Mouse (Mus musculus): ENCODE measurements around the gene Nrd1. TPM values are rescaled to one million over a fixed set of nuclear protein-coding genes. Genes with fewer than 3 reads are reported as not detected.
A peak's percentile ranks its signal among the peaks of the same experiment; 100 is the strongest.

Gene Nrd1
- polyA plus RNA-seq, 1 experiment from 2014 or later = 44.6 TPM

GRCm38 (mm10) chr4:109064941-109065340, 64.5 kb downstream of the Nrd1 start:
- H3K36me3 ChIP-seq = peaks cover 75% of the 10 kb centered on the region
- H3K4me2 ChIP-seq = no peak overlapping the region
- H3K9me3 ChIP-seq (replicated peaks) = no peaks in the 10 kb centered on the region
- H3K4me1 ChIP-seq (replicated peaks) = no peaks in the 10 kb centered on the region
- H3K9ac ChIP-seq = no peak overlapping the region
- ATAC-seq (replicated peaks; ENCODE audit: insufficient number of reproducible peaks, insufficient read depth, low FRiP score, low read depth) = no peak
- H3K27ac ChIP-seq = no peak overlapping the region
- no peaks in the 10 kb centered on the region for H3K27me3 ChIP-seq
- WGBS = 92% methylated on average over 6 of the region's 6 CpGs
- no peak overlapping the region for H3K4me3 ChIP-seq

- Histone ChIP-seq H3K36me3 (peaks cover 75% of the 10 kb centered on the region), H3K27me3 (no peaks in the 10 kb centered on the region), H3K4me2 (no peak overlapping the region), H3K27ac (no peak overlapping the region), H3K9ac (no peak overlapping the region), H3K4me1 (replicated peaks) (no peaks in the 10 kb centered on the region), H3K4me3 (no peak overlapping the region), H3K9me3 (replicated peaks) (no peaks in the 10 kb centered on the region)
- ATAC-seq (replicated peaks; ENCODE audit: insufficient number of reproducible peaks, insufficient read depth, low FRiP score, low read depth) = no peak
- WGBS = 92% methylated on average over 5 of the region's 5 CpGs
Measured at GRCm38 (mm10) chr4:109065714-109066113, 65.3 kb downstream of the Nrd1 start.

DNA sequence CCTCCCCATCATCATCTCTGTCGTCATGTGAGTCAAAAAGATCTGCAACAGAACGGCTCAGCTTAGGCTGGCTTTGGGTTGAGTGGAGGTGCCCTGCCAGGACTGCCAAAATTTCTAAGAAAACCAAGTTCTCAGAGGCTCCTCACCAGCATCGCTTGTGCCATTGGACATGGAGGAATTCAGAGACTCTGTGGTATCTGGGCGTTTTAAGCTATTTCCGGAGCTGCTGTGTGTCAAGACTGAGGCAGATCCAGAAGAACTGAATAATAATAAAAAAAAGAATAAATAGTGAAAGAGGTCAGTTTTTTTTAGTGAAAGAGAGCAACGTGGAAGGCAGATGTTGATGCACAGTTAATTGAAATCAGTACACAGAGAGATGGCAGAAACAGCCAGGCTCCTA, 72.4 kb downstream of the Nrd1 start:
- no peak for ATAC-seq (replicated peaks; ENCODE audit: insufficient number of reproducible peaks, insufficient read depth, low FRiP score, low read depth)
- no peak overlapping the region for H3K4me3 ChIP-seq
- H3K9ac ChIP-seq = no peak overlapping the region
- no peak overlapping the region for H3K27ac ChIP-seq
- H3K27me3 ChIP-seq = no peaks in the 10 kb centered on the region
- peaks cover 38% of the 10 kb centered on the region; the same call in 1 of the 2 replicates for H3K36me3 ChIP-seq
- H3K9me3 ChIP-seq (replicated peaks) = no peaks in the 10 kb centered on the region
- H3K4me1 ChIP-seq (replicated peaks) = peaks cover 14% of the 10 kb centered on the region
- no peak overlapping the region for H3K4me2 ChIP-seq
- 59% methylated on average over 6 of the region's 6 CpGs for WGBS

DNA sequence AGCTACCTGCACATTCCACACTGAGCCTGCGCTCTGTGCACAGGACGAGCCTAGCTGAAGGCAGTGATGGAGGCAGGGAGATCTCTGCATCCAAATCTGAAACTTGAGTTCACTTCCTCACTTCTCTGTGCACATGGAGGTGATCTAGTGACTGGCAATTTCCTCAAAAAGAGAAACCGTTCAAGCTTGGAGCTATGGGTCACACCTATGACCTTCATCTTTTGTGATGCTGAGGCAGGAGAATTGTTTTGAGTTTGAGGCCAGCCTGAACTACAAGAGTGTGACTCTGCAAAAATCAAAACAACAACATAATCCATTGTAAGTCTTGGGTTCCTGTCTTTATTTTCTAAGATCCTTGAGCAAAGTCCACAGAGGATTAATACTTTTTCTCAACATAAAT, 72.8 kb downstream of the Nrd1 start:
- Histone ChIP-seq H3K9ac (no peak overlapping the region), H3K27ac (no peak overlapping the region), H3K4me1 (replicated peaks) (peaks cover 14% of the 10 kb centered on the region), H3K9me3 (replicated peaks) (no peaks in the 10 kb centered on the region), H3K36me3 (peaks cover 34% of the 10 kb centered on the region; the same call in 1 of the 2 replicates), H3K4me2 (no peak overlapping the region), H3K4me3 (no peak overlapping the region), H3K27me3 (no peaks in the 10 kb centered on the region)
- no peak for ATAC-seq (replicated peaks; ENCODE audit: insufficient number of reproducible peaks, insufficient read depth, low FRiP score, low read depth)
- WGBS = 82% methylated on average over 3 of the region's 3 CpGs

DNA sequence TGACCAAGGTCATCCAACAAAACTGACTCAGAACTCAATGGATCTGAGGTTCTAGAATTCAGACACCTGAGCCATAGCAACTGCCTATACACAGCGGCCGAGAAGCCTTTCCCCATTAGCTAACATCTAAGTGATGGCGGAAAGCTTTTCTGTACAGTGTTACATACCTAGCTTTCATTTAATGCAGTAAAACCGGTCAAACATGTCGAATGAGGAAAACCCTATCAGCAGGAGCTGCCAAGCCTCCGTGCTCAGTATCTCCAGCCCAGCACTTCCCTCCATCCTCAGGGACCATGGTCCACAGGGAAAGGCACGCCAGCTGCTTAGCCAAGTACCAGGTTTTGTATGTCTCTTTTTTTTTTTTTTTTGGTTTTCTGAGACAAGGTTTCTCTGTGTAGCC, 78.5 kb downstream of the Nrd1 start:
- H3K4me2 ChIP-seq = no peak overlapping the region
- H3K4me1 ChIP-seq (replicated peaks) = no peaks in the 10 kb centered on the region
- H3K9me3 ChIP-seq (replicated peaks) = no peaks in the 10 kb centered on the region
- H3K4me3 ChIP-seq = no peak overlapping the region
- H3K27me3 ChIP-seq = no peaks in the 10 kb centered on the region
- ATAC-seq (replicated peaks; ENCODE audit: insufficient number of reproducible peaks, insufficient read depth, low FRiP score, low read depth) = no peak
- no peak overlapping the region for H3K9ac ChIP-seq
- H3K36me3 ChIP-seq = peaks cover 40% of the 10 kb centered on the region; the same call in 1 of the 2 replicates
- 92% methylated on average over 7 of the region's 7 CpGs for WGBS
- no peak overlapping the region for H3K27ac ChIP-seq

DNA sequence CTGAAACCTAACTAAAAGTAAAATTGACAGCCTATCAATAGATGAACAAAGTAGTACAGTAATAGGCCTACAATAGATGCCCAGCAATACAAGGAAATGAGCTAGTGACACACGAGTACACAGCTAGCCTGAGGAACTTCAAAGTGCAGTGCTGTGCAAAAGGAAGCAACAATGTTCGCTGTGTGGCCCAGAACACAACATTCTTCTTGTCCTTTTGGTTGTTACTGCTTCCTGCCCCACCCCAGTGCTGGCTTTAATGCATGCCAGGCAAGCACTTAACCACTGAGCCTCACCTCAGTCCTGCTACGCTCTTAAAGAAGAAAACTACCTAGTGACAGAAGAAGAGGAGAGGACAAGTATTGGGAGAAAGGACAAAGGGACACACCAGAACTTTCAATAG, 79.2 kb downstream of the Nrd1 start:
- no peak overlapping the region for H3K9ac ChIP-seq
- H3K9me3 ChIP-seq (replicated peaks) = no peaks in the 10 kb centered on the region
- 70% methylated on average over 3 of the region's 3 CpGs for WGBS
- no peaks in the 10 kb centered on the region for H3K27me3 ChIP-seq
- H3K4me3 ChIP-seq = no peak overlapping the region
- no peaks in the 10 kb centered on the region for H3K4me1 ChIP-seq (replicated peaks)
- no peak overlapping the region for H3K27ac ChIP-seq
- H3K36me3 ChIP-seq = peaks cover 41% of the 10 kb centered on the region; the same call in 1 of the 2 replicates
- no peak for ATAC-seq (replicated peaks; ENCODE audit: insufficient number of reproducible peaks, insufficient read depth, low FRiP score, low read depth)
- no peak overlapping the region for H3K4me2 ChIP-seq

DNA sequence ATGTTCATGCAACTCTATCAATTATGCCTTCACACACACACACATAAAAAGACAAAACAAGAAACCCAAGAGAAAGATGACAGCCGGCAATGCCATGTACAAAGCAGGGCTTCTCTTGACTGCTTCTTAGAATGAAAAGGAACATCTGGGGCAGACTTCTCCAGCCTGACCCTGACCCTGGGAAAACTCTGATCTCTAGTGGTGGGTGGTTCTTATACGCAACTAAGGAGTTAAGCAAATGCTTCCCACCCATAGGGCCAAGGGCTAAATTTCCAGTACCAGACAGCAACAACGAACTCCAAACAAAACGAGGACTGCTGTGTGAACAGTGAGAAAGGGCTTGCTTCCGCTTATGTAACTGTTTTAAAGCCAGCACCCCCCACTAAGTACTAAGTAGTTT, 79.7 kb downstream of the Nrd1 start:
- Histone ChIP-seq H3K36me3 (peaks cover 37% of the 10 kb centered on the region; the same call in 1 of the 2 replicates), H3K27ac (no peak overlapping the region), H3K9ac (no peak overlapping the region), H3K9me3 (replicated peaks) (no peaks in the 10 kb centered on the region), H3K27me3 (no peaks in the 10 kb centered on the region), H3K4me1 (replicated peaks) (no peaks in the 10 kb centered on the region), H3K4me2 (no peak overlapping the region), H3K4me3 (no peak overlapping the region)
- 66% methylated on average over 5 of the region's 5 CpGs for WGBS
- ATAC-seq (replicated peaks; ENCODE audit: insufficient number of reproducible peaks, insufficient read depth, low FRiP score, low read depth) = no peak

DNA sequence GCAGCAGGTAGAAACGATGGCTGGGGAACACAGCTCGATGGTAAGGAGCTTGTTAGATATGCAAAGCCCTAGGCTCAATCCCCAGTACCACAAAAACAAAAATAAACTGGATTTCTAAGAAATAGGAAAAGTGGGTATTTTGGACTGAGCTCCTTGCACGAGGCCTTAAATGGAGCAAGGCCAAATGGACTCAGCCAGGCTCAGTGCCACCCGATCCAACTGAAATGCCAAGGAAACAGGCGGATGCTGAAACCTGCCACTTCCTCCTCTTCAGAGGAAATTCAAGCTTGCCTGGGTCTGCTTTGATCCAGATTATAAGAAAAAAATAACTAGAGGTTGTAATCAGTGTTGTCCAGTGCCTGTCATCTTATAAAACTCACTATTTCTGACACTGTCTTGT, 88.7 kb downstream of the Nrd1 start:
- Histone ChIP-seq H3K4me2 (no peak overlapping the region), H3K9ac (no peak overlapping the region), H3K4me1 (replicated peaks) (peaks cover 11% of the 10 kb centered on the region), H3K27me3 (no peaks in the 10 kb centered on the region), H3K4me3 (no peak overlapping the region), H3K27ac (no peak overlapping the region), H3K9me3 (replicated peaks) (no peaks in the 10 kb centered on the region), H3K36me3 (peaks cover 7% of the 10 kb centered on the region; the same call in 1 of the 2 replicates)
- ATAC-seq (replicated peaks; ENCODE audit: insufficient number of reproducible peaks, insufficient read depth, low FRiP score, low read depth) = no peak
- 86% methylated on average over 5 of the region's 5 CpGs for WGBS

DNA sequence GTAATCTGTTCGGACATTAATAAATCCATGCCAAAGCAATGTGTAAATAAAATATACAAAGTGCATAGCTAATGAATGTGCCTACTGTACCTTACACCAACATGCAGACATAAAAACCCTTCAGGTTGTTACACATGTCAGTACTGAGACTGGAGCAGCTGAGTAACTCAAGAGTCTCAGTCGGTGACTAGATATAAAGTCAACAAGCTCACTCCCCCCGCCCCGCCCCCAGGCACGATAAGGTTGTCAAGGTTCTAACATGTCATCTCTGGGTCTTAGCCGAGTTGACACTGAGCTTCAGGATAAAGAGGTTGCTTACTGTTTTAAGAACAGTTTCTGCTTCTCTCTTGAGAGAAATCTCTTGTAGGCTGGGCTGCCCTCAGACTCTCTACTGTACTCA, 89.5 kb downstream of the Nrd1 start:
- H3K4me3 ChIP-seq = no peak overlapping the region
- 29% methylated on average over 6 of the region's 6 CpGs for WGBS
- H3K9me3 ChIP-seq (replicated peaks) = no peaks in the 10 kb centered on the region
- H3K4me2 ChIP-seq = no peak overlapping the region
- H3K9ac ChIP-seq = no peak overlapping the region
- H3K27ac ChIP-seq = peak overlapping the region; percentile 37; the same call in 1 of the 2 replicates
- no peaks in the 10 kb centered on the region for H3K27me3 ChIP-seq
- peaks cover 19% of the 10 kb centered on the region for H3K4me1 ChIP-seq (replicated peaks)
- no peak; the same call in 1 of the 2 replicates for ATAC-seq (replicated peaks; ENCODE audit: insufficient number of reproducible peaks, insufficient read depth, low FRiP score, low read depth)
- peaks cover 7% of the 10 kb centered on the region; the same call in 1 of the 2 replicates for H3K36me3 ChIP-seq

- ATAC-seq (replicated peaks; ENCODE audit: insufficient number of reproducible peaks, insufficient read depth, low FRiP score, low read depth) = no peak
- no peak overlapping the region for H3K9ac ChIP-seq
- 86% methylated on average over 8 of the region's 8 CpGs for WGBS
Measured at GRCm38 (mm10) chr4:109091241-109091777, 90.9 kb downstream of the Nrd1 start.

GRCm38 (mm10) chr4:109092344-109092743, 91.9 kb downstream of the Nrd1 start:
- H3K9me3 ChIP-seq (replicated peaks) = no peaks in the 10 kb centered on the region
- H3K27me3 ChIP-seq = no peaks in the 10 kb centered on the region
- no peak overlapping the region for H3K9ac ChIP-seq
- no peaks in the 10 kb centered on the region; the same call in 1 of the 2 replicates for H3K36me3 ChIP-seq
- no peak overlapping the region for H3K4me2 ChIP-seq
- 75% methylated on average over 5 of the region's 5 CpGs for WGBS
- no peak overlapping the region for H3K27ac ChIP-seq
- H3K4me1 ChIP-seq (replicated peaks) = peaks cover 22% of the 10 kb centered on the region
- H3K4me3 ChIP-seq = no peak overlapping the region
- ATAC-seq (replicated peaks; ENCODE audit: insufficient number of reproducible peaks, insufficient read depth, low FRiP score, low read depth) = no peak

More at GRCm38 (mm10) chr4:109091241-109091777, 90.9 kb downstream of the Nrd1 start:
- H3K4me3 ChIP-seq = no peak overlapping the region
- peaks cover 4% of the 10 kb centered on the region; the same call in 1 of the 2 replicates for H3K36me3 ChIP-seq
- H3K27ac ChIP-seq = no peak overlapping the region
- no peak overlapping the region for H3K4me2 ChIP-seq
- H3K4me1 ChIP-seq (replicated peaks) = peaks cover 22% of the 10 kb centered on the region
- no peaks in the 10 kb centered on the region for H3K9me3 ChIP-seq (replicated peaks)
- H3K27me3 ChIP-seq = no peaks in the 10 kb centered on the region

DNA sequence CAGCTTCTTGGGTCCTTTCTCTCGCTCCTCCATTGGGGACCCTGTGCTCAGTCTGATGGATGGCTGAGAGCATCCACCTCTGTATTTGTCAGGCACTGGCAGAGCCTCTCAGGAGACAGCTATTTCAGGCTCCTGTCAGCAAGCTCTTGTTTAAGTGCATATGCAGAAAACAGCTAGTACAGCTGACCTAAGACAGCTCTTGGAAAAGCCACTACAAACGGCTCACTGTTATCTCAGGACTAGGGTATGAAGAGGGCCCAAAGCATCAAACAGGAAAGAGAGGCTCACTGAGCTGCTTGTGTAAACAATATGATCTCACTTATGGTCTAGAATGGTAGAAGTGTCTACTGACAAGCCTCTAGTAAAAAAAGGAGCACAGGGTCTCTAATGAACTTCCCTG, 93.8 kb downstream of the Nrd1 start:
- ATAC-seq (replicated peaks; ENCODE audit: insufficient number of reproducible peaks, insufficient read depth, low FRiP score, low read depth) = 0 out of 2 replicates have a peak, but pooled peaks have one; percentile 50
- Histone ChIP-seq H3K9me3 (replicated peaks) (no peaks in the 10 kb centered on the region), H3K4me2 (no peak overlapping the region), H3K4me3 (no peak overlapping the region), H3K4me1 (replicated peaks) (peaks cover 22% of the 10 kb centered on the region), H3K9ac (no peak overlapping the region), H3K36me3 (no peaks in the 10 kb centered on the region; the same call in 1 of the 2 replicates), H3K27ac (peak overlapping the region; percentile 50), H3K27me3 (no peaks in the 10 kb centered on the region)
- WGBS = 19% methylated on average over 2 of the region's 2 CpGs

All from heart, embryonic 15.5 days (tissue).